Mouse (Mus musculus) kidney, postnatal 10 days (tissue): ENCODE measurements around the gene Tspan17.

Experiments
- DNase-seq: peaks from one replicate; pipeline ENCODE4 v3.0.0; 2021; ENCODE audit warnings: mixed read lengths

Gene Tspan17

DNA sequence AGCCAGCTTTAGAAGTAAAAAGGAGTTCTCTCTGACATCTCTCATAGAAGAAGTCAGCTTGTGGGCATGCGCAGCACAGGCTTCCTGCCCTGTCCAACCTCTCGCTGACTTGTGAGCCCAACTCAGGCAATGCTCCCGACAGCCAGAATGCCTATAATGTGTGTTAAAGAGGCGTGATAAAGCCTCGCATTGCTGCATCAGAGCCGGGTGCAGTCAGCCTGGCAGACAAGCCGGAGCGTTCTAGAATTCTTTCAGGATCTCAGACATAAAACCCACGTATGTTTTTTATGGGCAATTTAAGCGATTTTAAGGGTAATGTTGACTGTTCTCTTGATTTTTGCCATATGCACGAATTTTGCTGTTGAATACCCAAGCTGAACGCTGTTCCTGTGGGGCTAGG, 18.9 kb downstream of the Tspan17 start:
- no peak for DNase-seq

DNA sequence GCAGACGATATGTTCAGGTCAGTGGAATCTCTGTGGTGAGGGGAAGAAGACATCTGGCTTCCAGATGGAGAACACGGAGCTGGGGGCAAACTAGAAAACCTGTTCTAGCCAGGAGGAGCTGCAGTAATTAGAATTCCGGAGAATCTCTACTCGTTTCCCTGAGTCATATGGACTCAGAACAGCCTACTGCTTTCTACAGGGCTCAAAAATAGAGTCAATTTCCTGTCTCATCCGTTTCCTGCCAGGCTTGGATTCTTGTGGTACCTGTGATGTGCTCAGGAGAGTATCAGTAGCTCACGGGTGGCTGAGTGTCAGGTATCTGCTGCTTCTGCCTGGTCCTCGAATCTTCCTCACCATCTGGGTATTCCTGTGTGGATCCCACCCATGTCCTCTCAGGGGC, 22.3 kb downstream of the Tspan17 start:
- no peak for DNase-seq

DNA sequence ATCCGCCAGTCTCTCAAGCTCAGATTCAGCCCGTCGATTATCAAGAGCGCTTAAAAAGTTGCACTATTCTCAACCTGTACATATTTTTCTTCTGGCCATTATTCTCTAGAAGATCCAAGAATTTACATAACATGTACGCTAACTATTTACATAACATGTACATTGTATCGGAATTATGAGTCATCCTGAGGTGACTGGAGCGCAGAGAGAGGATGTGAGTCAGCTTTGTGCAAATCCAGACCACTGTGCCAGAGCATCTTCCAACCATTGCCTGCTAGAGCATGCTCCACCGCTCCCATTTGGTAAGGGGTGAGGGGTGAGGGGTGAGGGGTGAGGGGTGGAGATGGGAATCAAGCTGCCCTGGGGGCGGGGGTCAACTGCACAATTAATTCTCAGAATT, 24.2 kb downstream of the Tspan17 start:
- no peak for DNase-seq

DNA sequence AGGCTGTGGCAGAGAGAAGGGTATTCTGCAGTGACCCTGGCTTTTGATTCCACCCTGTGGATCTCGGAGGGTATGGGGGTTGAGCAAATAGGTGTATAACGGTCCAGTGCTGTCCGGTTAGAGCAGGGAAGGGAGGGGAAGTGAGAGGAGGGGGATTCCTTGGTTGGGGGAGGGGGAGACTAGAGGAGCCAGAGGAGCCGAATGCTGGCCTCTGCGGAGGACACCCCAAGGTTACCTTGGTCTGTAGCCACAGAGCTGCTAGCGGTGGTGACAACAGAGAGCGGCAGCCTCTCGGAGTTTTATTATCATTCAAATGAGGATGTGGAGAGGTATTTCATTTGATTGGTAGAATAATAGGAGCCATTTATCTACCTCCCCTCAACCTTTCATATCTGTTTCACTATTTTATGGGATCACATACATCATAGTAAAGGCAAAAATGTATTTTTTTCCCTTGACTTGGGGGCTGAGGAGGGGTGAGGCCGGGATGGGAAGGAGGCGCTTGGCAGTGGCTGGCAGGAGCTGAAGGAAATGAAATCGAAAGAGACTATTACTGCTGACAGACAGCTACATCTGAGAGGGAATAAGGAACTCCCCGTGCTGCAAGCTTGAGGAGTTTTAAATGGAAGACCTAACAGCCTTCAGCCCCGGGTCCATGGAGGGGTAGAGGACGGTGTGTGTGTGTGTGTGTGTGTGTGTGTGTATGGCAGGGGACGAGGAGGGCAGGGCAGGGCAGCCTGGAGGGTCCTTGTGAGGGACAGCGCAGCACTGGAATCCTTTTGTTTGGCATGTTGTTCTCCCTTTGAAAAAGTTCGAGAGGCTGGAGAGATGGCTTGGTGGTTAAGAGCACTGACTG, 29.4 kb downstream of the Tspan17 start:
- no peak for DNase-seq

DNA sequence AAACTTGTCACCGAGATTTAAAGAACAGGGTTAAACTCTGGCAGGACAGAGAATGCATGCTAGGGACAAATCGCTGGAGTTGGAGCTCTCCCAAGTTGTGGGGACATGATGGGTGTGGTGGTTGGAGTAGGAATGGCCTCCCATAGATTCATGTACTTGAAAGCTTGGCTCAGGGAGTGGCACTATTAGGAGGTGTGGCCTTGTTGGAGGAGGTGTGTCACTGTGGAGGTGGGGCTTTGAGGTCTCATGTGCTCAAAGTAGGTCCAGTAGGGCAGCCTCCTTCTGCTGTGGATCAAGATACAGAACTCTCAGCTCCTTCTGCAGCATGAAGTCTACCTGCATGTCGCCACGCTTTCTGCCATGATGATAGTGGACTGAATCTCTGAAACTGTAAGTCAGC, 31.9 kb downstream of the Tspan17 start:
- DNase-seq = no peak

DNA sequence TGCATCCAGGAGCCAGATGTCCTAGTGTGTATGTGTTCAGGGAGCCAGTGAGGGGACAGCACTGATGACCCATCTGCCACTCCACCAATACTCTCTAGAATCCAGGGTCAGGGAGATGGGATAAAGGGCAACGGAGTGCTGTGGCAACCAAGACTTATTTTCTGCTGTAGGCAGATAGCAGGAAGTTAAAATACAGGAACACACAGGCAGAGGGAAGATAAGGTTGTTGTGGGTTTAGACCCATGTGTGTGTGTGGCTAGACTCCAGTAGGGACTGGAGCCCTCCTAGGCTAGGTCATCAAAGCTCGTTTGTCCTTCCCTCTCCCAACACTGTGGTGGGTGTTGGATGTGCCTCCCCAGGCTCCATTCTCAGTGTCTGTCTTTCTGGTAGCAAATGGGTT, 32.8 kb downstream of the Tspan17 start:
- DNase-seq = no peak

DNA sequence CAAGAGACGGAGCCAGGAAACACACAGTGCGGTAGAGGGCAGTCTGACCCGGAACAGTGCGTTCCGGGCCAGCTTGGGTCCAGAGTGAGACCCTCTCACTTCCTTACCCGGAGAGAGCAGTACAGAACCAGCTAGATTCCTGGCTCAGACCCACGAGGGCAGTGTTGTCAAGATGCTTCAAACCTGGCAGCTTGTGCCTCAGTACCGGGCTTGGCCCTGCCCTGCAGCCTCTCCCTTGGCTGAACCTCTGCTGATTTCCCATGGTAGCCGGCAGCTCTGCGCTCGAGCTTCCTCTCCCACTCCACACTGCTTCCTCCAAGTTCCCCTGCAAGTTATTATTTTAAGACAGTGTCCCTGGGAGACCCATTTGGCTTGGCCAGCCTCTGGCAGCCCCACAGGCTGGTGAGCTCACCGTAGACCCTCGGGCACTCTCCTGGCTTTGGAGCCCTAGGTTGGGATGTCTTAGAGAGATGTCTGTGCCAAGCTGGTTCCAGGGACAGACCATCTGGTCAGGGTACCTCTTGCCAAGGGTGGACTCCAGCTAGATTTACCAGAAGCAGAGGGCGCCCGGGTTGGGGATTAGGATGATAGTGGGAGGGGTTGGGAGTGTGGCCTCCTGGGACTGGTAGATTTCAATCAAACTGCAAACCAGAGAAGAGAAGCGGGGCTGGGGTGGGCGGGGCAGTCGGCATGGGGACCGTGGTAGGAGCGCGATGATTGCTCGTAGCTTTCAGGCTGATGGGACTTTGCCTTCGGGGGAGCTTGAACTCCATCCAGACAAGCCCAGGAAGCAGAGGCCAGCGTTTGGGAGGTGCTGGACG, 35.1 kb downstream of the Tspan17 start:
- DNase-seq = peak; percentile 28

DNA sequence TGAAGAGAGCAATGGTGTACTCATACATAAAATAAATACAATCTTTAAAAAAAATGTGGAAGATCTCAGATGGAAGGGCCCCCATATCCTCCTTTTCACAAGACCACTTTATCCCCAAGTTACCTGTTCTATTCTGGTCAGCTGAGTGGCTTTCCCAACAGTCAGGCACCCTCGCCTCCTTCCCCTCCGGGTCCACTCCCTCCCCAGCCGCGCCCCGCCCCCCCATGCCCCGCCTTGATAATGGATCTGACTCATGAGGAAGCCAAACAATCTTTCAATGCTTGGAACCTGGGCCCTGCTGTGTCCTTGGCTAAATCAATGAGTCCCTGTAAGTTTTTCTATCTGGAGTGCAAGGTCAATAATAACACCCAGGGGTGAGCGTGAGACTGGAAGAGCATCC, 38.8 kb downstream of the Tspan17 start:
- no peak for DNase-seq

DNA sequence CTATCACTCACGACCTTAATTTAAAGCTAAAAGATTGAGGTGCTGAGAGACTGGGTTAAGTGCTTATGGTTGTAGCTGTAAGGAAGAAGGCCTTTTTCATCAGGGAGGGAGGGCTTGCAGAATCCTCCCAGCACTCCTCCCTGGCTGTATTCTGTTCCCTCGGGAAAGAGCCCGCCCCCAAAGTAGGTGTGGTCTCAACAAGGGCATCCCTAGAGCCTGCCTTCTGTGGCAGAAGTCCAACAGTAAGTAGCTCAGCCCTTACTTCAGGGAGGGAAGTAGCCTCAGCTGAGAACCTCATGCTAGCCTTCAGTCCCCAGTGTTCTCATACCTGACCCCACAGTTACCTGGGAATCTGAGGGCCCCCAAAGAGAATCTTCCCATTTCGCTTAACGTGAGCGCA, 39.3 kb downstream of the Tspan17 start:
- DNase-seq = peak; percentile 27

DNA sequence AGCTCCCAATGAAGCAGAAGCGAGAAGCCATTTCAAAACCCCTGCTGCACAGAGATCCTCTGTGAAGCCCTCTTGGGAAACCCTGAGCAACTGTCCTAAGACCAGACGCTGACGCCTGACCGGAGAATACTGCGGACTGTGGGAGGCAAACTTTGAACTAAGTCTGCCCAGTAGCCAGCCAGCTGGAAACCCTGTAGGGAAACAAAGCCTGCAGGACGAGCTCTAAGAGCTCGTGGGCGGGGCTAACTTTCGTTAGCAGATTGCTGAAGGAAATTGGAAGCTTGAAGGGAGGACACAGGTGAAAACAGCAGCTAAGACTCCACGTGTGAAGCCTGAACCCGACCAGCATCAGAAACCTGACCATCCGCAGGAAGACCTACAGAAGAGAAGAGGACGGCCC, 40.3 kb downstream of the Tspan17 start:
- DNase-seq = peak; percentile 50

DNA sequence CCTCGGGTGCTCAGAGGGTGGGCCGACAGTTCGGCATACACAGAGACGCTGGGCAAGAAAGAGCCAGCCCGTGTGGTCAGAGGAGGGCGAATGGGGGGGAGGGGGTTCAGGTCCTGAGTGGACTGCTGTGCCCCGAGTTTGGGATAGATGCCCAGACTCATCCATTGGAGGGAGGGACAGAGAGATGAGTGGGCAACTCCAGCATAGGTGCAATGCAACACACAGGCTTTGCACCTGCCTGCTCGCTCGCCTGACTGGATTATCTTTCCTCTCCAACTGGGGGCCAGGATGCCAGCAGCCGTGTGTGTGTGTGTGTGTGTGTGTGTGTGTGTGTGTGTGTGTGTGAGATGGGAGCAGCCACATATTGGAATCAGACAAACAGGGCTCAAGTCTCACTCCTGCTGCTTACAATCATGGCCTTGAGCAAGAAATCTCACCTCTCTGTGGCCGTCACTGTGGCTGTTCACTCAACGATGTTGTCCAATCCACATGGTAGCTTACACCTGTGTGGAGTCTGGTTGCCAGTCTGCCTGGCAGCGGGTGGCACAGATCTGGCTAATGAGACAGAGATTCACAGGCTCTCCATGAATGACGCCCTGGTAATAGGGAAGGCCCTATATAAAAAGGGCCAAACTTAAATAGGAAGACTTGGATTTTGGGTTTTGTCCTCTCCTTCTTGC, 47.3 kb downstream of the Tspan17 start:
- no peak for DNase-seq

DNA sequence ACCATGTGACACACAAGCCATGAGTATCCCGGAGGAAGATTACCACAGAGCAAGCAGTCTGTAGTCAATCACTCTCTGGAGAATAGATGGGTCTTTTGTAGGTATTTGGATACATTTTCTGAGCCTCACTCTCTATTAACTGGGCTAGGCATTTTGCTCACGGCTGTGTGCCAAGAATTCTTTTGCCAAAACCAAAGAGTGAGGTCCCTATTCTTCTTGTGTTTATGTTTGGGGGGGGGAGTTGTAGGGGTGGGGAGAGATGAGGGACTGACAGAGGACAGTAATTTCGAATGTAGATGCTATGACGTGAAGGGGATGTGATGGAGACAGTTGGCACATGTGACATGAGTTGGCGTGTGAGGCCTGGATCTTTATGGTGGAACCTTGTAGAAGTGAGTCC, 47.9 kb downstream of the Tspan17 start:
- no peak for DNase-seq

DNA sequence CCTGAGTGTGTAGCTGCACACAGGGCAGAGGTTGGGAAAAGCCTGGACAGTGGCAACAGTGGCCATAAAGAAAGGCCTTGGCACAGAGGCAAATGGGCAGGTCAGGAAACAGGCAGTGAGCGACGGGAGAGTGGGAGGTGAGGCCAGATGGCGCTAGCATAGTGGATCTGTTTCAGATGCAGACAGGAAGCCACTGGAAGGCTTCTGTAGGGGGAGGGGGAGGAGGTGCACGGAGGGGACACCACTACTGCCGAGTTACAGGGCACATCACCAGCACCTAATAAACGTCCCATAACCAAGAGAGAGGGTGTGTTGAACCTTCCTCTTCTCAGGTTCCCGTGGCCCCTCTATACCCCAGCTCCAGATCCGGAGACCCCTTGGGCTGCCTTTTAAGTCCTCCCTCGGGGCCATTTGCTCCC, 48.3 kb downstream of the Tspan17 start:
- no peak for DNase-seq

DNA sequence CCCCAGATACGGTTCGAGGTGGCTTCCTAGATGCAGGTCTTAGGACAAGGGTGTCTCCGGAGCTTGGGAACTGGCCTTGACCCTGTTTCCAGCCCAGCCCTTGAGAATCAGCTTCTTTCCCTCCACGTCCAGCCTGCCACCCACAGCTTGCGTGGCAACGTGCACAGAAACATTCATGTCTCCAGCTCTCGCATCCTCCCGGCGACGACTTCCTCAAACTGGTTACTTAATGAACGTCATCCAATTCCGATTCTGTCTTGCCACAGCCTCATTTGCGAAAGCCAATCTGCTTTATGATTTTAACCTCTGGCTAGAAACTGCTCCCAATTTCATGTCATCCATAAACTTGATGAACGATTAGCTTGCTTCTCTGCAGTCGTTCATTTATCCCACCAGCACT, 49.4 kb downstream of the Tspan17 start:
- DNase-seq = no peak

DNA sequence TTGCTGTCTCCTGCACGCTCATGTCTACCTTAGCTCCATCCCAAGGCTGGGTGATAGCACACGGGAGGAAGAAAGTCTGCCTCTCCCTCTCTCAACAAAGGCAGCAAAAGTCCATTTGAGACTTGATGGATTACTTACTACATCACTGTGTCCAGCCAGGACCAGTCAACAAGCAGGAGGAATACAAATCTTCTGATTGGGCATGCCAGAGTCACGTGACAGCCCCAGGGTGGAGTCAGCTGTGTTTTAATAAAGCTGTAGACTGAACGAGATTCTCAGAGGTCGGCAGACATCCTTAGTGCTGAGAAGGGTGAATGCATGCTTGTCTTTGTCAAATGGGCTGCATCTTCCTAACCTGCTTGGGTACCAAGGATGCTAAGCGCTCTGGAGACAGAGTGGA, 50.0 kb downstream of the Tspan17 start:
- DNase-seq = no peak

DNA sequence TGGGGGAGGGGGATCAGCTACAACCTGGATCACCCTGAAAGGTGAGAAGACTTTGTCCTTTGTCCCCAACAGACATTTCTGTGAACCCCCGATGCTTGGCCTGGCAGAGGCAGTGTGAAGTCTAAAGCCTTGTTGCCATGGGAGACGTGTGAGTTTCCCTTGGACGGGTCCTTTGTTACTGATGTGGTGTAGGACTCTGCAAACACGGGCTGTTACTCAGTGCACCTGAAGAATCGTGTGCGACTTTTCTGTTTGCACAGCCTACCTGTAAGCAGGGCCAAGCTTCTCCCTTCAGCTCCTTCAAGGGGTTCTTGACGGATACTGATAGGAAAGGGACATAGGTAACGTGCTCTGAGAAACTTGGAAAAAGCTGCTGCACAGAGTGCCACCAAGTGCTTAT, 55.4 kb downstream of the Tspan17 start:
- DNase-seq = no peak
